Mouse (Mus musculus) brain, embryonic 14.5 days (tissue): ENCODE measurements around the gene Ccl12. TPM values are rescaled to one million over a fixed set of nuclear protein-coding genes. Genes with fewer than 3 reads are reported as not detected.

Experiments used
- DNase-seq: peaks from one replicate; pipeline ENCODE4 v3.0.0-alpha.2; 2011; ENCODE audit warnings: low read depth
- CTCF ChIP-seq: fragments of 200-500 bp; IDR thresholded peaks from 2 replicates; pipeline ENCODE4 v1.5.1; 2012; ENCODE audit warnings: inconsistent platforms, mild to moderate bottlenecking, moderate library complexity, borderline replicate concordance; ENCODE audit not compliant: insufficient read depth, insufficient read length; ENCODE audit errors: extremely low read depth
- POLR2A ChIP-seq: fragments of 200-500 bp; IDR thresholded peaks from 2 replicates; pipeline ENCODE4 v1.6.1; 2012; ENCODE audit warnings: mild to moderate bottlenecking, inconsistent platforms, borderline replicate concordance; ENCODE audit not compliant: poor library complexity, insufficient read depth, insufficient read length, severe bottlenecking; ENCODE audit errors: extremely low read depth
- polyA plus RNA-seq: library from polyadenylated mRNA; depleted of rRNA; stranded (reverse); fragments of >200 nt; gene quantifications from 2 replicates; pipeline ENCODE4 v1.2.3, GENCODE M21; 2012; rRNA removed

Gene Ccl12
- polyA plus RNA-seq, 1 experiment: 1.1 TPM

DNA sequence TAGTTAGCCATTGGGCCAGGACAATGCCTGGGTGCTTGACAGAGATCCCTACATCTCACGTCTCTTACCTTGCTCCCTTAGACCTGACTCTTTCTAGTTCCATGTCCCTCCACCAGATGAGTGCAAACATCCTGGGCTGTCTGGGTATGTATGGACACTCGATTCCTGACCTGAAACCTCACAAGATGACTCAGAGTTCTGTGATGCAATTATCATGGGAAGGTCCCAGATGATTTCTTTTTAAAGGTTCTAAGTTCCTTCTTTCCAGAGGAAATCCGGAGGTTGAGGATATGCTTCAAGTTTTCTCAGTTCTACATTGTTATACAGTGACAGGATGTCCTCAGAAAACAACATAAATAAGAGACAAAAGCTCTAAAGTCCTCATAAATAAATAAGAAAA lies 20.8 kb upstream of the Ccl12 start:
- DNase-seq: no peak
- no peak for TF ChIP-seq POLR2A
- no peak for TF ChIP-seq CTCF

DNA sequence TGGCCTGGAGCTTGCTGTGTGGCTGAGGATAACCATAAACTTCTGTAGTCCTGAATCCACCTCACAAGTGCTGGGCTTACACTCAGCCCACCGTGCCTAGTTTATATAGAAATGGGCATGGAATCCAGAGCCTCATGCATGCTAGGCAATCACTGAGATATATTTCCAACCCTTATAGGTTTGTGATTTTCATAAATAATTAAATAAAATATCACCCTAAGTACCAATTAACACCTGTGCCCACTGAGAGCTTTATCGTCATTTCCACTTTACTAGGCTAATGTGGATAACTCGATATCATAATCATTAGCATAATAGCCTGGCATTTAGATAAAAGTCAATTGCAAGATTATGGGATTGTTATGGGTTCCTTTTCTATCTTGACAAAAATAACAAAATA lies 17.3 kb upstream of the Ccl12 start:
- no peak for TF ChIP-seq POLR2A
- TF ChIP-seq CTCF: no peak
- no peak for DNase-seq

DNA sequence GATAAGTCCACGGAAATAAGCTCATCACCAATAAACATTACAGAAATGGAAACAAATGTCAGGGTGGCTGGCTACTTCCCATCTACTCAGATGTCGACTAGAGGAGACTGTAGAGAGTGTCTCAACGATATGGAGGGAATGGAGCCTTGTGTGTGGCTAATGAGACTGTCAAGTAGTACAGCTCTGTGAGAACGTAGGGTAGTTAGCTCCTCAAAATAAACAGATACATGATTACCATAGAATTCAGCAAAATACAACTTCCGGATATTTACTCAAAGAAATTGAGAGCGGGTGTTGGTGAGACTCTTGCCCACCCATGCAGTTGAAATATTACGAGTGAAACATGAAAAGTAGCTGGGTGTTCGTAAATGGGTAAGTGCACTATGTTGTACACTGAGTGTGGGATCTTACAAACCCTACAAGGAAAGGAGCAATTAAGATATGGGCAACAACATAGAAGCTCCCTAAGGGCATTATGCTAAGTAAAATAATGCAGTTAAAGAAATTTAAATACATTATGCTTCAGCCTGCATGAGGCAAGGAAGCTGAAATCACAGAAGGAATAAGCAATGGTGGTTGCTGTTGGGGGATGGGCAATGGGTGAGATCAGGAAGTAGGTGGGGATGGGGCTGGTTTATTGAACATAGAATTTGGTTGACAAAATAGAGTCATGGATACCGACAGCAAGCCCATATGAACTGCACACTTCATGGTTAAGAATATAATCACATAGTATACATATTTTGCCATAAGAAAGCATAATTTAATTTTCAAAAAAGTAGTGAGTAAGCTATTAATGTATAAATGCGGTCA lies 1.9 kb upstream of the Ccl12 start:
- no peak for DNase-seq
- no peak for TF ChIP-seq POLR2A
- TF ChIP-seq CTCF: no peak

DNA sequence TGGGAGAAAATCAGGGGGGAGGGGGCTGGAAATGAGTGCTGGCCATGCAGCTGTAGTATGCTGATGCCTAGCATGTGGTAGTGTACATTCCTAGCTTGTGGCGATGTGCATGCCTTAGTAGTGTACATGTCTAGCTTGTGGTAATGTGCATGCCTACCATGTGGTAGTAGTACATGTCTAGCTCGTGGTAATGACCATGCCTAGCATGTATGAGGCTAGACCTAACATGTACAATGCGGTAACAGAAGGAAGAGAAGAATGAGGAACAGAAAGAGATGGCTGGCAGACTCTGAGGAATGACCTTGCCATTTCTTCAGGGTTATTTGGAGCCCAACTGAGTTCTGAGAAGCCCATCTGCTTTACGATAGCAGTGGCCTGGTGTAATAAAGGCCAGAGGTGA lies 558 bp upstream of the Ccl12 start:
- DNase-seq: no peak
- no peak for TF ChIP-seq POLR2A

DNA sequence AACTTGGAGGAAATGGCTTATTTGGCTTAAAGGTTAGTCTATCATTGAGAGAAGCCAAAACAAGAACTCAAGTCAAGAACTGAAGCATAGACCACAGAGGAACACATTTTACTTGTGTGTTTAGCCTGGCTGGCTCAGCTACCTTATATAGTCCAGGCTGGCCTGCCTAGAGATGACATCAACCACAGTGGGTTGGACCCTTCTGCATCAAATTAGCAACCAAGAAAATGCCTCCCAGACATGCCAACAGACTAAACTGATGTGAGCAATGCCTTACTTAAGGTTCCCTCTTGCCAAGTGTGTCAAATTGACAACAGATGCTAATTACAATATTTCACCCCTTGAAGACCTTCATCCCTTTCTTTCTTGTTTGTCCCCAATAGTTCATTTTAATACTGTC lies 8.0 kb downstream of the Ccl12 start:
- no peak for TF ChIP-seq POLR2A
- no peak for TF ChIP-seq CTCF
- no peak for DNase-seq

DNA sequence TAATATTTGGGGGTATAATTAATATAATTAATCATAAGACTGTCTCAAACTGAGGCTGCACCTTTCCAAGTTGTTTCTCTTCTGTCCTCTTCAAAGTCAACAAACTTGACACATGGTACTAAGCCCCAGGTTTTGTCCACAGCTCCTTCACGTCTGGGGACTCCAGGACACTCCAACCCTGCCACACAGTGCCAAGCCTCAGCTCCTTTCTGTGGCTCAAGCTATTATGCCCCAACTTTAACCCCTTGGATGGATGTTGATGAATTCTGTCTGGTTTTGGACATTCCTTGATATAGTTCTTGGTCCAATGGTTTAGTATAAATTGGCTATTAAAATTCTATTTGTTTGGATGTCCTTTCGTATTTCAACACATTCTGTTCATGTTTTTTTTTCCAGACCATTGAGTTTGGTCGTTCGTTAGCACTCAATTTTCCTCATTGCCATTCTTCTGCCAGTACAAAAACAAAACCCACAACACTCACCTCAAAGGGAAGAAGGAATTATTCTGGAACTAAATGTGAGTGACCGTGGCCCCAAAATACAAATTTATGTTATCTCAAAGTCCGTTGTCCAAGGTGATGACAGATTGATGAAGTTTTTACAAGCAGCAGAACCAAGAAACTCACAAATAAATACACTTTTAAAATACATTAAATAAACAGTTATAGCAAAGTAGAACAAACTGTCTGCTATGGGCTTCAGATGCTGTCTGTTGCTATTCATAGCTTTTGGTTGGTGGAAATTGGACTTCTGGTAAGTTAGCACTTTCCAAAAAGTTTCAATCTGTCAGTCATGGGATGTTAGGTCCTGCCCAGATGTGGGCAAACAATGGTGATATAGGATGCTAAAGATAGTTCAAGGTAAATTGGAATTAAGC lies 9.0 kb downstream of the Ccl12 start:
- TF ChIP-seq CTCF: no peak
- no peak for DNase-seq

DNA sequence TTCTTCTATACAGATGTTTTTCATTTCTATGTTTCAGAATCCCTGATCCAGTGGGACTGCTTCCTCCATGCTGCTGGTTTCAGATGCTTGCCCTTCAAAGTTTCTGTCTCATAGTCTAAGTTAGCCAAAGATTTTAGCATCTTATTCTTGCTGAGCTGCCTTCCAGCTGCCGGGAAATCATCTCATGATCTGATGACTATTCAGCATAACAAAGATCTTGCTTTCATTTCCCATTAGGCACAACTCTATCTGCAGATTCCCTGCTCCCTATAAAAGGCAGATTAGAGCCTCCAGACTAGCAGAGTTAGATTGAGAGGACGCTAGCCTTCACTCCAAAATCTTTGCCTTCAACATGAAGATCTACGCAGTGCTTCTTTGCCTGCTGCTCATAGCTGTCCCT lies 13.2 kb downstream of the Ccl12 start, which contains the start of gene Ccl8:
Gene Ccl8 (plus strand): TSS at position 301 of the 400 bp plus-strand sequence.
- DNase-seq: no peak
- TF ChIP-seq POLR2A (no peak), CTCF (no peak)

DNA sequence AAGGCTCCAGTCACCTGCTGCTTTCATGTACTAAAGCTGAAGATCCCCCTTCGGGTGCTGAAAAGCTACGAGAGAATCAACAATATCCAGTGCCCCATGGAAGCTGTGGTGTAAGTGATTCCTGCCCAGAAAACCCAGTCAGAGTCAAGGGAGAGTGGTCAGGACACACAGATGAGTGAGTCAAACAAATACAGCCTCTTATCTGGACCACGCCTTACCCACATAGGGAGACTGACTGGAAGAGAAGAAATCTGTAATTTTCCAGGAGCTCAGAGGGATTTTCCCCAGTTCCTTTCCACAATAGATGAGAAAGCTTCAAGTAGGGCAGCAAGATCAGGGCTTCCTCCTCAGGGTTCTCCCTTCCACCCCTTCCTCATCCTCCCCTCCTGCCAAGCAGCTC lies 14.4 kb downstream of the Ccl12 start:
- TF ChIP-seq CTCF (no peak), POLR2A (no peak)
- DNase-seq: no peak

DNA sequence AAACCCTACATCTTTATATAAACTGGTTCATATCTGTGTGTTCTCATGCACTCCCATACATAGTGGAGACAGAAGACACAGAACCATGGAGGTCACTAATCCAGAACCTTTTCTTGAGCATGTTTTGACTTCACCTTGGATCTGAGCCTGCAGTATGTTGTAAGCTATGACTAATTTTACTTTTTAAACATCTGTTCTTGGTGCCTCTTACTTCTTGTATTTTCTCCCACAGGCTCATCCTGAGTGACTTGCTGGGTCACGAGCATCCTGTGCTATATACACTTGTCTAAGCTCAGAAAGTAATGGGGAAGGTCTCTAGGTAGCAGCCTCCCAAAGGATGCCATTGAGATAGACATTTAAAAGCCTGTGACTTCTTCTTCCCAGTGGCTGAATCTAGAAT lies 31.3 kb downstream of the Ccl12 start:
- DNase-seq: no peak
- TF ChIP-seq POLR2A (no peak), CTCF (no peak)

DNA sequence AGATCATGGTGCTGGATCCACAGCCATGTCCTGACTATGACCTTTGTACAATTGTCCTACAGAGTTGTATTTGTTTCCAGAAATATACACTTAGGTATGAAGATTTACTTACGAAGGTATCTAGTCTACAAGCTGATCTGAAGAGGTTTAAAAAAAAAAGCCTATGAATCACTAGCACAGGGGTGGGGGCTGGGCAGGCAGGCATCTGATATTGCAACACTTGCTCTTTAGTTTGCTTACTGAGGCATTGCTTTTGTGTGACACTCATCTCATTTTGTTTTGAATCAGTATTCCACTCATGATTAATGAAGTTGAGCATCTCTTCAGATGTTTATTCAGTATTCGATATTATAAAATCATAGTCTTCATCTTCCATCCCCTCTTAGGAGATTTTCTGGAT lies 34.6 kb downstream of the Ccl12 start:
- no peak for TF ChIP-seq POLR2A
- TF ChIP-seq CTCF: no peak
- no peak for DNase-seq

DNA sequence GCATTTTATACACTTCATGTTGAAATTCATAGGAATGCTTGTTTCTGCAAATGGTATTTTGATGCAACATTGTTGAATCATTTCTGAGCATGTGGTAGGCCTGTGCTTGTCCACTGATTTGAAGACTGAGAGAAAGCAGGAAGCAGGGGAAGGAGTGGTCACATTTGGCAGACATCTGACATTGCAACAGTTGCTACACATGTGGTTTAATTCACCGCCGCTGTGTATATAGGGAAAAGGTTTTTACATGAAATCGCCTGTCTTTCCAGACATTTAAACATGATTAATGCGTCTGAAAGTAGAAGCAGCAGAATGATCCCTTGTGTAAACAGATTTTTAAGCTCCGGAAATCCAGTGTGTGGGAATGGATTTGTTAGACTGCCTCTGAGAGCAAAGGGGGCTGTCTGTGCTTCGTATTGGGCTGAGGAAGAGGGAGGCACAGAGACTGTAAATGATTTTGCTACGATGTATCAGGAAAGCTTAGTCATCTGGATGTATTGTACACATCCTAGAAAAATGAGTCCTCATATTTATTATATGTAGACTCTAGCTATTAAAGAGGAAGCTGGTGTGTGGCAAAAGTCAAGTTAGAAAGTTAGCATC lies 37.9 kb downstream of the Ccl12 start:
- TF ChIP-seq CTCF (no peak), POLR2A (no peak)

More for the DNA sequence above, 37.9 kb downstream of the Ccl12 start:
- peak; percentile 15 for DNase-seq

Other genes starting within 250 kb of the Ccl12 start
- 0.01 TPM in 1 of 2 replicates, not detected in the other for gene 5530401A14Rik, start 241.2 kb upstream of the Ccl12 start, polyA plus RNA-seq
- 12.4 and 24.0 TPM in 2 replicates for gene Asic2, start 133.4 kb upstream of the Ccl12 start, polyA plus RNA-seq
- gene Ccl2, start 66.3 kb upstream of the Ccl12 start, polyA plus RNA-seq: 0.72 and 0.74 TPM in 2 replicates
- not detected in 2 replicates for gene Gm17268, start 63.3 kb upstream of the Ccl12 start, polyA plus RNA-seq
- gene Ccl7, start 56.1 kb upstream of the Ccl12 start, polyA plus RNA-seq: 0.18 and 0.40 TPM in 2 replicates
- 0.31 and 0.37 TPM in 2 replicates for gene Ccl11, start 44.0 kb upstream of the Ccl12 start, polyA plus RNA-seq
- gene Ccl8, start 13.3 kb downstream of the Ccl12 start, polyA plus RNA-seq: not detected in 2 replicates
- gene Ccl1, start 203.8 kb downstream of the Ccl12 start, polyA plus RNA-seq: not detected in 2 replicates